Mouse (Mus musculus) midbrain, embryonic 16.5 days (tissue): Measurements from ENCODE around the gene Rtcb. TPM values are rescaled to one million over a fixed set of nuclear protein-coding genes. Genes with fewer than 3 reads are reported as not detected.

Experiments used
- ATAC-seq: fragments of 200-750 bp; cut with Nextera tagmentation; 2 replicates; pipeline ENCODE4 v1.8.0; 2017; ENCODE audit warnings: moderate TSS enrichment
- H3K27ac ChIP-seq: fragments of 300-500 bp; sonication (generic); 2 replicates; pipeline ENCODE4 v1.5.1; 2014; ENCODE audit warnings: mild to moderate bottlenecking, low read length, mixed read lengths
- H3K27me3 ChIP-seq: fragments of 300-500 bp; sonication (generic); 2 replicates; pipeline ENCODE4 v1.6.1; 2014; ENCODE audit warnings: low read depth, low read length, mixed read lengths; ENCODE audit not compliant: control insufficient read depth, insufficient read depth
- H3K36me3 ChIP-seq: fragments of 300-500 bp; sonication (generic); 2 replicates; pipeline ENCODE4 v1.6.1; 2014; ENCODE audit warnings: mild to moderate bottlenecking, low read length, moderate library complexity, mixed read lengths; ENCODE audit not compliant: control insufficient read depth, insufficient read depth
- H3K4me1 ChIP-seq: fragments of 300-500 bp; sonication (generic); 2 replicates; pipeline ENCODE4 v1.6.1; 2014; ENCODE audit warnings: mild to moderate bottlenecking, low read length, mixed read lengths; ENCODE audit not compliant: control insufficient read depth, insufficient read depth
- H3K4me2 ChIP-seq: fragments of 300-500 bp; sonication (generic); 2 replicates; pipeline ENCODE4 v1.6.1; 2014; ENCODE audit warnings: mild to moderate bottlenecking, low read length, mixed read lengths
- H3K4me3 ChIP-seq: fragments of 300-500 bp; sonication (generic); 2 replicates; pipeline ENCODE4 v1.5.1; 2014; ENCODE audit warnings: low read depth, mild to moderate bottlenecking, low read length, moderate library complexity, mixed read lengths
- H3K9ac ChIP-seq: fragments of 300-500 bp; sonication (generic); 2 replicates; pipeline ENCODE4 v1.6.1; 2014; ENCODE audit warnings: low read depth, low read length, mixed read lengths
- H3K9me3 ChIP-seq: fragments of 300-500 bp; sonication (generic); replicated peaks from 2 replicates; pipeline ENCODE4 v1.6.1; 2014; ENCODE audit warnings: mild to moderate bottlenecking, low read length, mixed read lengths; ENCODE audit not compliant: control insufficient read depth, poor library complexity, severe bottlenecking
- WGBS: fragments of 180-500 bp; shearing (Covaris S2); extraction: QIAGEN DNeasy Blood & Tissue Kit; methylation state at CpG from one replicate; pipeline ENCODE4 v1.1.7; 2014; 5-methylcytosine and 5-hydroxymethylcytosine counted together
- polyA plus RNA-seq: library from polyadenylated mRNA; unstranded; fragments of >200 nt; fragmentation: Nextera tagmentation; extraction: Ambion mirVana; gene quantifications from 2 replicates; pipeline ENCODE4 v1.2.1, GENCODE M21; 2015

Gene Rtcb
- polyA plus RNA-seq, 1 experiment from 2014 or later, result 176 TPM

DNA sequence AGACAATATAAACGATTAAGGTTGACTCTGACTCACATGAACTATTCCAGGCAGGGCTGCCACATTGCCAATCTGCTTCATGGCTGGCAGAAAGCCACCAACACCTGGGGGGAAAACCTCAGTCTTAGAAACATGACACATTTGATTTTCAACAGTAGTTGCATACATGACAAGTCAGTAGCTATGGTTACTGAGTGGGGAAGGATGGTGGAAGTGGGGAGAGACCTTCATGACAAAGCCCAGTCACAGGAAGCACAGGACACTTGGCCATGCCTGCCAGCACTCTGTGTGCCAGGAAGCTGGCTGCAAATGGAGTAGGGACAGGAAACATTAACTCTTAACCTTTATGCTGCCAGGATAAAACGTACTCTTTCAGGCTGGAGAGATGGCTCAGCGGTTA is 4.2 kb downstream of the Rtcb start:
- Histone ChIP-seq H3K9ac (no peak overlapping the region), H3K4me2 (no peak overlapping the region), H3K4me1 (peaks cover 11% of the 10 kb centered on the region), H3K36me3 (peaks cover 14% of the 10 kb centered on the region), H3K27ac (no peak overlapping the region), H3K9me3 (no peaks in the 10 kb centered on the region), H3K27me3 (no peaks in the 10 kb centered on the region), H3K4me3 (no peak overlapping the region)
- WGBS, result 85% methylated on average over 3 of the region's 3 CpGs
- ATAC-seq, result no peak

GRCm38 (mm10) chr10:85951765-85952443 is 5.7 kb downstream of the Rtcb start:
- no peak overlapping the region for H3K4me2 ChIP-seq
- no peaks in the 10 kb centered on the region for H3K9me3 ChIP-seq
- peaks cover 11% of the 10 kb centered on the region for H3K4me1 ChIP-seq
- no peak overlapping the region for H3K27ac ChIP-seq
- no peak overlapping the region for H3K4me3 ChIP-seq
- 87% methylated on average over 6 of the region's 6 CpGs for WGBS
- no peak overlapping the region for H3K9ac ChIP-seq
- H3K36me3 ChIP-seq, result peaks cover 20% of the 10 kb centered on the region
- no peak for ATAC-seq
- no peaks in the 10 kb centered on the region for H3K27me3 ChIP-seq

DNA sequence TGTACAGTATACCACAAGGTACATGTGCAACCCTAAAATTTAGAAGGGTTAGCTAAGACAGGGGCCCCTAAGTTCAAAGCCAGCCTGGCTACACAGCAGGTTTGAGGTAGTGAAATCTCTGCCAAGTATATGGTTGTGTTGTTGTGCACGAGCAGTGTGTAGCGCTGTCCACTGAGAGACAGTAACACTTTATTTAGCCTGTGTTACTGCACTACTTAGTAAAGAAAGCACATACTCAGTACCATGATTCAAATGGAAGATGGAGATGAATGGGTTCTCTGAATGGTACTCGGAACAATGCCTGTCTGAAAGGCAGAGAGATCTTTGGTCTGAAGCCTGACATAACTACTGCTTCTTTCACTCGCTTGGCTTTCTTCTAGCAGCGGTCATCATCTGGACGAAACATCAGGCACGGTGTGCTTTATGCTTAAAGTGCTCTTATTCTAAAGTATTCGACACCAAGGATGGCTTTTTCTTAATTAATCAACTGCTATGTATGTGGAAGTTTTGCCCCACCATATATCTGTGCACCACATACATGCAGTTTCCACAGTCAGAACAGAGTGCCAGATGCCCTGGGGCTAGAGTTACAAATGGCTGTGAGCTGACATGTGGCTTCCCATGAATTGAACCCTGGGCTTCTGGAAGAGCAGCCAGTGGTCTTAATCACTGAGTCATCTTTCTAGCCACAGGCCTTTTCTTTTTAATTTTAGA is 9.0 kb downstream of the Rtcb start:
- Histone ChIP-seq H3K4me3 (no peak overlapping the region), H3K9ac (no peak overlapping the region), H3K4me1 (no peaks in the 10 kb centered on the region), H3K27ac (no peak overlapping the region), H3K27me3 (no peaks in the 10 kb centered on the region), H3K4me2 (no peak overlapping the region), H3K36me3 (peaks cover 37% of the 10 kb centered on the region), H3K9me3 (no peaks in the 10 kb centered on the region)
- ATAC-seq, result no peak
- 81% methylated on average over 8 of the region's 8 CpGs for WGBS

- no peaks in the 10 kb centered on the region for H3K9me3 ChIP-seq
- no peak overlapping the region for H3K4me2 ChIP-seq
- peaks cover 39% of the 10 kb centered on the region for H3K36me3 ChIP-seq
- ATAC-seq, result no peak
- no peak overlapping the region for H3K27ac ChIP-seq
- no peak overlapping the region for H3K9ac ChIP-seq
- H3K4me3 ChIP-seq, result no peak overlapping the region
- H3K27me3 ChIP-seq, result no peaks in the 10 kb centered on the region
- 98% methylated on average over 6 of the region's 6 CpGs for WGBS
- no peaks in the 10 kb centered on the region for H3K4me1 ChIP-seq
Observed at GRCm38 (mm10) chr10:85936280-85936965, 21.2 kb downstream of the Rtcb start.

GRCm38 (mm10) chr10:85929962-85930361 is 27.7 kb downstream of the Rtcb start:
- Histone ChIP-seq H3K27ac (no peak overlapping the region), H3K9ac (no peak overlapping the region), H3K36me3 (no peaks in the 10 kb centered on the region), H3K4me3 (no peak overlapping the region), H3K4me2 (no peak overlapping the region), H3K4me1 (peaks cover 14% of the 10 kb centered on the region), H3K27me3 (no peaks in the 10 kb centered on the region), H3K9me3 (no peaks in the 10 kb centered on the region)
- no peak for ATAC-seq
- WGBS, result 90% methylated on average over 11 of the region's 11 CpGs

GRCm38 (mm10) chr10:85929208-85929591 is 28.4 kb downstream of the Rtcb start:
- peak overlapping the region; percentile 48; the same call in 1 of the 2 replicates for H3K9ac ChIP-seq
- peak overlapping the region; percentile 80 for H3K4me2 ChIP-seq
- H3K27me3 ChIP-seq, result no peaks in the 10 kb centered on the region
- peaks cover 14% of the 10 kb centered on the region for H3K4me1 ChIP-seq
- 45% methylated on average over 11 of the region's 11 CpGs for WGBS
- ATAC-seq, result 0 out of 2 replicates have a peak, but pooled peaks have one; percentile 14
- H3K36me3 ChIP-seq, result no peaks in the 10 kb centered on the region
- peak overlapping the region; percentile 53 for H3K4me3 ChIP-seq
- no peaks in the 10 kb centered on the region for H3K9me3 ChIP-seq
- no peak overlapping the region for H3K27ac ChIP-seq

GRCm38 (mm10) chr10:85928499-85929207 is 29.0 kb downstream of the Rtcb start:
- H3K4me1 ChIP-seq, result peaks cover 14% of the 10 kb centered on the region
- H3K27ac ChIP-seq, result no peak overlapping the region
- H3K27me3 ChIP-seq, result no peaks in the 10 kb centered on the region
- H3K9me3 ChIP-seq, result no peaks in the 10 kb centered on the region
- H3K9ac ChIP-seq, result peak overlapping the region; percentile 68
- peak; percentile 95 for ATAC-seq
- H3K4me2 ChIP-seq, result peak overlapping the region; percentile 80
- H3K4me3 ChIP-seq, result peak overlapping the region; percentile 53
- WGBS, result 1% methylated on average over 62 of the region's 63 CpGs
- H3K36me3 ChIP-seq, result no peaks in the 10 kb centered on the region

DNA sequence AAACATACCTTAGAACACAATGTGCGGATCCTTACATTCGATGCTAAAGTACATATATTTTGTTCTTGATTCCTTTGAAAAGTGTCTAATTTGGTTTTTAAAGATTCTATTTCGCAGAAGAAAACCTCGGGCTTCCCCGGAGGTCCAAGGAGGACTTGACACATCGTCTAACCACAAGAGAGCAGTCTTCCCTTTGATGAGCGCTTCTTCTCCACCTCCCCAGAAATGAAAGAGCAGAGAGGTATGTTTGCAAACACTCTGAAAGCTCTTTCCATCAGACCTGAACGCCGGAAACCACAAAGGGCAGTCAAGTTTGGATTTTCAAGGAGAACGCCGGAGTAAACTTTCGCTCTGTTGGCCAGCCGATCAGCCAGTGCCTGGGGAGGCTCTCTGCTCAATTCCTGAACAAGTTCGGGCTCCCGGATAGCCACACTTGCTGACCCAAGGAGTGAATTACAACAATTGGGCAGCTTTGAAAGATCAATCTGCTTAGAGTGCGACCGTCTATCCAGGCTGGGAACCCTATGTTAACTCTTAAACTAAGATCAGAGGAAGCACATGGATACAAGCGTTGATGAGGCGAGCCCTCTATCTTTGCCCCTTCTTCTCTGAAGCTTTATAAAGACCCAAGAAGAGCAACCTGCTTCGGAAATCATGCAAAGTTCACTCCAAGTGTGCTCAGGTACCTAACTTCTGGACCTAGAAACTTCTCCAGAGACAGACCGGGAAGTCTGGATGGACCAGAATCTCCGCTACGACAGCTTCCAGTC is 29.8 kb downstream of the Rtcb start, which contains the start of gene Ascl4:
Gene Ascl4, plus strand, starts transcription at position 6 of the 770 bp plus-strand sequence.
- under 1% methylated on average over 23 of the region's 23 CpGs for WGBS
- Histone ChIP-seq H3K27ac (no peak within 1 kb of the TSS), H3K4me3 (peak within 1 kb of the TSS; percentile 53), H3K9me3 (no peaks in the 10 kb centered on the region), H3K9ac (peak within 1 kb of the TSS; percentile 68), H3K36me3 (no peaks in the 10 kb centered on the region), H3K27me3 (no peaks in the 10 kb centered on the region), H3K4me2 (peak within 1 kb of the TSS; percentile 80), H3K4me1 (peaks cover 14% of the 10 kb centered on the region)
- peak; percentile 40 for ATAC-seq
